Mouse (Mus musculus) bone marrow, adult 2 months (tissue): ENCODE data around the gene Gas2.

Experiments used
- CTCF ChIP-seq: fragments of 200-500 bp; IDR thresholded peaks from 2 replicates; pipeline ENCODE4 v1.5.1; 2011; ENCODE audit warnings: low read length, control low read depth; ENCODE audit not compliant: control insufficient read depth, insufficient read depth
- POLR2A ChIP-seq: fragments of 200-500 bp; IDR thresholded peaks from 2 replicates; pipeline ENCODE4 v1.6.1; 2011; ENCODE audit warnings: low read depth, mild to moderate bottlenecking, control low read depth, low read length, borderline replicate concordance; ENCODE audit not compliant: control insufficient read depth

GRCm38 (mm10) chr7:51937337-51937736 is 75.5 kb downstream of the Gas2 start:
- TF ChIP-seq POLR2A = no peak
- no peak for TF ChIP-seq CTCF
